In the genomic region with DNA sequence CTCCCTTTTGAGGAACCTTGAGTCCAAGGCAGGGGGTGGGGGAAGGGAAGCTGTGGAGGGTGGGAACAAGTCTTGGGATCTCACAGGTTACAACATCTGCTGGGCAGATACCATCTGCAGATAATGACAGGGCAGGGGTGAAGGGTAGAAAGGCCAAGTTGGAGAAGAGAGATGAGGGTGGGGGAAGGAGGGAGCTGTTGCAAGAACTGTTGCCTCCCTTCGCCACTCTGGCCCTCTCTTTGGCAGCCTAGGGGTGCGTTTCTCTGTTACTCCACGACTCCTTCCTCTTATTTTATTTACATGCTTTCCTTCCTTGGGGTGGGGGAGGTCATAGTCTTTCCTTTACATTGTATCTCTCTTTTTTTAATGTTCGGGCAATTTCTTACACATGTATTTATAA, we compare ENCODE assay signal across 30 mouse cellular contexts. TPM values are rescaled to one million over a fixed set of nuclear protein-coding genes. Genes with fewer than 3 reads are reported as not detected.
"Had no signal": no experiment of that assay in that cellular context is flagged by ENCODE, and none has a peak within 500 bp of the region (broad histone marks: within the 10 kb centered on the region; RNA-seq: fewer than 3 reads in every experiment).

No protein-coding gene starts in this region.

- ATAC-seq: liver, embryonic 12.5 days; midbrain, embryonic 15.5 days had no signal

- H3K4me3 ChIP-seq: layer of hippocampus, adult 2 months; limb, embryonic 10.5 days; limb, embryonic 13.5 days; liver, embryonic 12.5 days; liver, embryonic 15.5 days; lung, embryonic 15.5 days; midbrain, embryonic 12.5 days; midbrain, embryonic 15.5 days; neural tube, embryonic 12.5 days; neural tube, embryonic 15.5 days had no signal

- H3K9me3 ChIP-seq: limb, embryonic 10.5 days; liver, embryonic 12.5 days; liver, embryonic 15.5 days; lung, embryonic 15.5 days; midbrain, embryonic 15.5 days; neural tube, embryonic 12.5 days; neural tube, embryonic 15.5 days had no signal

- DNase-seq: kidney, adult 2 months; kidney, postnatal 14 days; layer of hippocampus, adult 9-11 months; liver; lung, adult 18-20 months; lung, postnatal 10 days; lung, postnatal 36 days; right cerebral cortex, adult 18-20 months; right cerebral cortex, postnatal 14 days; right cerebral cortex, postnatal 4 days; thymus, adult 2 months; thymus, postnatal 14 days; thymus, postnatal 4 days had no signal

- H3K36me3 ChIP-seq: limb, embryonic 10.5 days; limb, embryonic 13.5 days; liver, embryonic 12.5 days; liver, embryonic 15.5 days; lung, embryonic 15.5 days; midbrain, embryonic 12.5 days; midbrain, embryonic 15.5 days; neural tube, embryonic 12.5 days; neural tube, embryonic 15.5 days had no signal

- H3K9ac ChIP-seq: limb, embryonic 13.5 days; liver, embryonic 12.5 days; liver, embryonic 15.5 days; lung, embryonic 15.5 days; midbrain, embryonic 12.5 days; midbrain, embryonic 15.5 days; neural tube, embryonic 12.5 days; neural tube, embryonic 15.5 days had no signal

- H3K4me2 ChIP-seq: limb, embryonic 13.5 days; liver, embryonic 12.5 days; liver, embryonic 15.5 days; lung, embryonic 15.5 days; midbrain, embryonic 12.5 days; midbrain, embryonic 15.5 days; neural tube, embryonic 12.5 days; neural tube, embryonic 15.5 days had no signal

- H3K4me1 ChIP-seq: limb, embryonic 13.5 days; liver, embryonic 12.5 days; liver, embryonic 15.5 days; lung, embryonic 15.5 days; midbrain, embryonic 12.5 days; midbrain, embryonic 15.5 days; neural tube, embryonic 12.5 days; neural tube, embryonic 15.5 days had no signal

- H3K27ac ChIP-seq: layer of hippocampus, adult 2 months; limb, embryonic 10.5 days; limb, embryonic 13.5 days; liver, embryonic 12.5 days; liver, embryonic 15.5 days; lung, embryonic 15.5 days; midbrain, embryonic 12.5 days; midbrain, embryonic 15.5 days; neural tube, embryonic 12.5 days; neural tube, embryonic 15.5 days; stomach, postnatal 0 days had no signal

- H3K27me3 ChIP-seq: liver, embryonic 12.5 days; liver, embryonic 15.5 days; lung, embryonic 15.5 days; midbrain, embryonic 12.5 days; midbrain, embryonic 15.5 days; neural tube, embryonic 12.5 days; neural tube, embryonic 15.5 days had no signal

RNA-seq across cellular contexts. Expression of a gene that starts 23.7 kb away (rescaled TPM):
- total RNA-seq: layer of hippocampus, adult 2 months; layer of hippocampus, postnatal 25 days; left cerebral cortex, adult 18-20 months; left cerebral cortex, postnatal 25 days had no signal
- polyA plus RNA-seq: kidney, embryonic 16.5 days; large intestine, adult 2 months; limb, embryonic 13.5 days; liver, embryonic 12.5 days; liver, embryonic 15.5 days; lung, embryonic 15.5 days; midbrain, embryonic 12.5 days; neural tube, embryonic 12.5 days; stomach, embryonic 14.5 days; thymus, adult 2 months had no signal
